Mouse (Mus musculus): ENCODE data around the gene Fezf2. TPM values are rescaled to one million over a fixed set of nuclear protein-coding genes. Genes with fewer than 3 reads are reported as not detected.

Gene Fezf2
- polyA plus RNA-seq, 1 experiment from 2014 or later: 0.18 TPM

- Histone ChIP-seq H3K27ac (no peak overlapping the region), H3K36me3 (peaks cover 12% of the 10 kb centered on the region), H3K4me1 (no peaks in the 10 kb centered on the region), H3K27me3 (no peaks in the 10 kb centered on the region), H3K9me3 (no peaks in the 10 kb centered on the region), H3K4me2 (no peak overlapping the region), H3K9ac (no peak overlapping the region), H3K4me3 (no peak overlapping the region)
- 75% methylated on average over 4 of the region's 4 CpGs for WGBS
- no peak for ATAC-seq (ENCODE audit: insufficient number of reproducible peaks, insufficient read depth, low FRiP score, low TSS enrichment, low read depth)
Observed at GRCm38 (mm10) chr14:12300275-12300674, 47.7 kb downstream of the Fezf2 start.

GRCm38 (mm10) chr14:12299654-12300053 is 48.3 kb downstream of the Fezf2 start:
- 82% methylated on average over 6 of the region's 6 CpGs for WGBS
- peaks cover 16% of the 10 kb centered on the region for H3K36me3 ChIP-seq
- H3K4me2 ChIP-seq: no peak overlapping the region
- no peak for ATAC-seq (ENCODE audit: insufficient number of reproducible peaks, insufficient read depth, low FRiP score, low TSS enrichment, low read depth)
- H3K27ac ChIP-seq: no peak overlapping the region
- H3K4me1 ChIP-seq: no peaks in the 10 kb centered on the region
- no peak overlapping the region for H3K9ac ChIP-seq
- H3K27me3 ChIP-seq: no peaks in the 10 kb centered on the region
- H3K4me3 ChIP-seq: no peak overlapping the region
- H3K9me3 ChIP-seq: no peaks in the 10 kb centered on the region

DNA sequence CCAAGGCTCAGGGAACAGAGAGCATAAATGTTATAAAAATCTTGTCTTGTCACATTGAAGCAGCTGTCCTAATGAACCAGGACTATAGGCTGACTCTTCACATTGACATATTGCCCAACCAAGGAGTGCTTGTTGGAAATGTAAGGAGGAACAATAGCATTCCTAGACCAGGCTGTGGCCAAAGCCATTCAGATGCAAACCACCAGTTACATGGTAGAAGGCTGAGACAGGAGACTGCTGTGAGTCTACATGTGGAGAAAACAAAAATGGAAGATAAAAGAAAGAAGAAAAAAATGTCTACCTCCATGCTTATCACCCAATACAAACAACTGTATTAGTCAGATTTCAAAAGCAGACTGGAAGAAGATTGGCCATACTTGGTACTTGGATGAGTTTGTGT is 48.8 kb downstream of the Fezf2 start:
- Histone ChIP-seq H3K4me3 (no peak overlapping the region), H3K36me3 (peaks cover 21% of the 10 kb centered on the region), H3K27ac (no peak overlapping the region), H3K27me3 (no peaks in the 10 kb centered on the region), H3K4me2 (no peak overlapping the region), H3K9me3 (no peaks in the 10 kb centered on the region), H3K4me1 (no peaks in the 10 kb centered on the region), H3K9ac (no peak overlapping the region)
- no peak for ATAC-seq (ENCODE audit: insufficient number of reproducible peaks, insufficient read depth, low FRiP score, low TSS enrichment, low read depth)

- H3K36me3 ChIP-seq: peaks cover 22% of the 10 kb centered on the region
- no peak overlapping the region for H3K27ac ChIP-seq
- no peak for ATAC-seq (ENCODE audit: insufficient number of reproducible peaks, insufficient read depth, low FRiP score, low TSS enrichment, low read depth)
- H3K4me1 ChIP-seq: no peaks in the 10 kb centered on the region
- H3K4me2 ChIP-seq: no peak overlapping the region
- WGBS: 91% methylated on average over 7 of the region's 7 CpGs
- H3K4me3 ChIP-seq: no peak overlapping the region
- H3K27me3 ChIP-seq: no peaks in the 10 kb centered on the region
- H3K9me3 ChIP-seq: no peaks in the 10 kb centered on the region
- H3K9ac ChIP-seq: no peak overlapping the region
Observed at GRCm38 (mm10) chr14:12296391-12296790, 51.6 kb downstream of the Fezf2 start.

Other genes starting within 250 kb of the Fezf2 start
- 0.17 TPM in 1 of 2 replicates, not detected in the other for gene Gm49355, start 64.2 kb downstream of the Fezf2 start, polyA plus RNA-seq (2015; fragmentation: Nextera tagmentation; extraction: Ambion mirVana)
- 60.0 and 61.6 TPM in 2 replicates for gene 3830406C13Rik, start 64.0 kb downstream of the Fezf2 start, polyA plus RNA-seq (2015; fragmentation: Nextera tagmentation; extraction: Ambion mirVana)